Mouse (Mus musculus) cerebellum, adult 9-10 months (tissue): ENCODE data around the gene 2610002M06Rik.

Experiments used
- DNase-seq: peaks from one replicate; pipeline ENCODE4 v3.0.0; 2022

The 2610002M06Rik gene

DNA sequence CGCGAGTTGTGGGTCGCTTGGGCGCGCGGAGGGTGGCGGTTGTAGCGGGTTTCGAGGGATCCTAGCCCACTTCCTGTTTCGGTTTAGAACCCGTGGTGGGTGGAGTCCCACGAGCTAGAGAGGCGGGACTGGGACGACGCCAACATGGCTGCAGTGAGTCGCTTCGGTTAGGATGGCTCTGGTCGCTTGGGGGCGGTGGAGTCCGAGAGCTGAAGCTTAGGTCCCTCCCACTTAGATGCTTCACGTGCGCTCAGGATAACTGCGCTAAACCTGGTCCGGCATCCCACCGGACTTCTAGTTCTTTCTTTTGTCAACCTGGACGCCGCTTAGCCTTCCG, at the start of gene 2610002M06Rik:
Gene 2610002M06Rik (minus strand): TSS at position 117 of the 337 bp plus-strand sequence.
- peak; percentile 83 for DNase-seq

DNA sequence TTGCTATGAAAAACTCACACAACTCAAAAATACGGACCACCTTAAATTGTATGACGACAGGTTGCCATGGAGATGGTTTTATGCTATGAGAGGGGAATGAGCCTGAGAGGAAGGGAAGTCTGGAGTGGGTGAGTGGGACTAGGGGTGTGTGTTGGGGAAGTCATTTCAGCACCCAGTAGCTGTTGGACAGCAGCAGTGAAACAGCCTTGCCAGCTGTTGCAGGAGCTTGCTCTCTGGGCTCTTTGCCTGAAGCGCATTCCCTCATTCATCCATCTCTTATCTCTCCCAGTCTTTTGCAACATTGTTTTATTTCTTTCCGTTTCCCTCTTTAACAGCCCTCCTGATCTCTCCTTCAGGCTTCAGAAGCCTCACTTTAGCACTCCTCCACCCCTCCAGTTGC, 42.0 kb upstream of the 2610002M06Rik start:
- DNase-seq: no peak

GRCm38 (mm10) chrX:107816726-107817125, 592 bp upstream of the 2610002M06Rik start:
- DNase-seq: no peak

DNA sequence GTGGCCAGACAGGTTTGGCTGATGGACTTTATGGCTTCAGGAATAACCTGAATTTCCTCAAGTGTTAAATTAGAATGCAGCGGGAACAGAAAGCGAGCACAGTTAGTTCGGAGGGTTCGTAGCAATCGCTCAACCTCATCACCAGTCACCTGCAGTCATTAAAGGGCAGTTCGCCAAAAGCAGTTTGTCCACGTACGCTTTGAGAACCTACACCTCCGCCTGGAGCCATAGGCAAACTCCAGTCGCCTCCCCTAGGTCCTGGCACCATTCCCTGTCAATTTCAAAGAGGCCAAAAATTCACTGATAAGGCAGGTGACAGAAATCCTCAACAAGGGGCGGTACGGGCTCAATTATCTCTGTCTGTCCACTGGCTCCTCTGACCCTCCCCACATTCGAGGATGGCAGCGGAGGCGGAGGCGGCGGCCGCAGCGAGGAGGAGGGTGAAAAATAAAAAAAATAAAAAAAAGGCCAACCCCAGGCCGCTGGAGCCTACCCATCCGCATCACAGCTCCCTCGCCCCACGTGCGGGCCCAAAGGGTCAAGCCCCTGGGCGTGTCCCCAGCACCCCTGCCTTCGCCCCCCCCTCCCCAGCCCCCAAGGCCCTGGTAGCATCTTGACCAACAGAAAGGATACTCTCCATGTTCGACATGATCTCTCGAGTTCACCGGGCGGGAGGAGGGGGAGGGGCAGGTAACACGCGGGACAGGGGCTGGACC, 474 bp downstream of the 2610002M06Rik start:
- peak; percentile 71 for DNase-seq

DNA sequence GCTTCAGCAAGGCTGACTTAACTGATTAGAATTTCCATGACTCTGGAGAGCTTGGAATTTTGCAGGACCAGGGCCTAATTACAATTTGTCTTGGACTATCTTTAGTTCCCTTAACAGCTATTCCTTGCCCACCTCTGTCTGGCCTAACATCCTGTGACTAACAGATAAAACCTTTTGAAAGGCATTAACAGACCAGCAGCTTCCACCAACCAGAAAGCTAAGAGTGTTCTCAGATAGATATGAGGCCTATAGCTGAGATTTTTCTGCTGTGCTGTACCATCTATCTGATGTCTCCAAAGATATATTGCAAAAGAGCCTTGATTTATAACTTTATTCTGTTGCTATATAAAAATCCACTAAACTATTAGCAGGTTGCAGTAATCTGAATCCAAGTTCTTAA, 4.0 kb downstream of the 2610002M06Rik start:
- no peak for DNase-seq

DNA sequence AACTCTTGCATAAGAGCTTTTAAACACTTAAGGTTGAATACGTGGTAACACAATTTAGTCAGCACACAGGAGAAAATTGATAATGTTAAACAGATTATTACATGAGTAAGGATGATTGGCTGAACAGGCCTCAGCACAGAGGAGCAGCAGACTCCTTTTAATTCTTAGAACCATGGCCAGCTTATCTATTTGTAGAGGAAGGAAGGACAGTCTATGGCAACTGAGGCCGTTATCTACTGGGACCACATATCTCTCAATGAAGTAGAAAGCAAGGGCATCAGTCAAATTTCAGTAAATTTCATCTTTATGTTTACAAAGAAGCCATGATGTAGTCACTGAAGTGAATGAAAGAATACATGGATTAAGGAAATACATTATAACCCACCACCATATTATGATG, 19.2 kb downstream of the 2610002M06Rik start:
- DNase-seq: no peak

GRCm38 (mm10) chrX:107795785-107796184, 20.3 kb downstream of the 2610002M06Rik start:
- DNase-seq: no peak

DNA sequence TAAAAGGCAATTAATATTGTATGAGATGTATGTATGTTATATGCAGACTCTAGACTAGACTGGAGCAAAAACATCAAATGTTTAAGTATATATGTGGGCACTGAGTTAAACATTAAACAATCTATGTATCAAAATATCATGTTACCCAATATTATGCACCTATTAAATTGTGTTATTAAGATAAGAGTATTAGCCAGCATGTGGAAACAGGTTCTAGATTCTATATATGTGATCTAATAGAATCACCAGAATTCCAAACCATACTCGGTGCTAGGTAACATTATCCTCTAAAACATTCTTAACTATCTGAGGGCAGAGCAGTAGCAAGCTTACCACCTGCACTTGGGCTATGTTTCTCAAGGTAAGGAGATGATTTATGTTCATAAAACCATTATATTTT, 23.8 kb downstream of the 2610002M06Rik start, which contains the start of gene Tent5d:
Gene Tent5d (plus strand): TSS at position 301 of the 400 bp plus-strand sequence.
- no peak for DNase-seq

DNA sequence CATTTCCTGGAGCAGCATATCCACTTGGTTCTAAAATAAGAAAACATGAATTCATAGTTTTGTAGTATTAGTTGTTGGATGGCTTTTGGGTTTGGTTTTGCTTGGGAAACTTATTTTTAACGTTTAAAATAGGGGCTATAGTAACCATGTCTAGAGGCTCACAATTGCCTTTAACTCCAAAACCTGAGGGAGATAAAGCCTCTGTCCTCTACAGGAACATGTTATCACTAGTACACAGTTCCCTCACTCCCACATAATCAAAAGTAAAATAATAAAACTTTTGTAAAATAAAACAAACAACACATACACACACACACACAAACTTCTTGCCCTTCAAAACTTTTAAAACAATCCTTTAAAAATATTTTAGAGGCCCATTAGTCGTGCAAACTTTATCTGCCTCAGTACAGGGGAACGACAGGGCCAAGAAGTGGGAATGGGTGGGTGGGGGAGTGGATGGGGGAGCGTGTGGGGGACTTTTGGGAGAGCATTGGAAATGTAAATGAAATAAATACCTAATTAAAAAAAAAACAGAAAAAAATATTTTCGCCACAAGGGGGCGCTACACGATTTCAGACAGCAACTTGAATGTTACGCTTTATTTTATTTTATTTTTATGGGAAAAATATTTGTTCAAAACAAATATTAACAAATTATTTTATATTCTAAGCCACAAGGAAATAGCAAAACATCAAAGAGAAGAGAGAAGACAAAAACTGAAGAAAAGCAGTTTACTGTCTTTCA, 25.2 kb downstream of the 2610002M06Rik start:
- DNase-seq: no peak

- DNase-seq: no peak
Measured at GRCm38 (mm10) chrX:107790136-107790535, 26.0 kb downstream of the 2610002M06Rik start.

- no peak for DNase-seq
Measured at GRCm38 (mm10) chrX:107767896-107768295, 48.2 kb downstream of the 2610002M06Rik start.
